Mouse (Mus musculus): ENCODE results near the gene Casp8. TPM values are rescaled to one million over a fixed set of nuclear protein-coding genes. Genes with fewer than 3 reads are reported as not detected.

Casp8 gene
- polyA plus RNA-seq, 2 experiments from 2014 or later = 197 to 203 TPM

Other genes with a start within 250 kb of the Casp8 start
- gene Fam126b, start 209.1 kb upstream of the Casp8 start, polyA plus RNA-seq (2017; shearing (Covaris generic)) = 10 to 100 TPM; 11.5 to 13.9 TPM
- gene Ndufb3, start 209.0 kb upstream of the Casp8 start, polyA plus RNA-seq (2017; shearing (Covaris generic)) = 10 to 100 TPM; 69.7 to 91.7 TPM
- gene Als2cr12, start 99.4 kb upstream of the Casp8 start, polyA plus RNA-seq (2017; shearing (Covaris generic)) = under 1 TPM in 1 of 2 experiments, not detected in 1; 0.16 TPM
- gene Cflar, start 83.9 kb upstream of the Casp8 start, polyA plus RNA-seq (2017; shearing (Covaris generic)) = 100 to 1,000 TPM; 158 to 204 TPM
- gene Trak2, start 178.1 kb downstream of the Casp8 start, polyA plus RNA-seq (2017; shearing (Covaris generic)) = 10 to 100 TPM; 23.7 to 26.1 TPM
- gene Stradb, start 178.1 kb downstream of the Casp8 start, polyA plus RNA-seq (2017; shearing (Covaris generic)) = 10 to 100 TPM; 12.1 to 13.0 TPM

All from CD4-positive, CD25-positive, alpha-beta regulatory T cell, adult 4 months (primary cell).